Mouse (Mus musculus) CH12.LX (cell line): Measurements from ENCODE around the gene E330009J07Rik. TPM values are rescaled to one million over a fixed set of nuclear protein-coding genes. Genes with fewer than 3 reads are reported as not detected.

Experiments
- DNase-seq: peaks from one replicate; pipeline ENCODE4 v3.0.0-alpha.2; 2013; ENCODE audit errors: extremely low read depth
- H3K27ac ChIP-seq: 2 replicates; pipeline ENCODE4 v1.5.1; 2012; ENCODE audit warnings: low read depth, mild to moderate bottlenecking, control low read depth, moderate library complexity; ENCODE audit not compliant: insufficient read depth
- H3K27me3 ChIP-seq: replicated peaks from 2 replicates; pipeline ENCODE3; 2012; ENCODE audit warnings: inconsistent platforms
- H3K36me3 ChIP-seq, 2 experiments: replicated peaks in 1 of 2; 2 replicates each; pipeline versions ENCODE3 to v1.6.1; 2012; ENCODE audit warnings: inconsistent platforms in 1 of 2, low read length in 1 of 2, mild to moderate bottlenecking in 1 of 2, mixed read lengths in 1 of 2, moderate library complexity in 1 of 2; ENCODE audit not compliant: control insufficient read depth in 1 of 2, insufficient read depth in 1 of 2
- H3K4me1 ChIP-seq, 2 experiments: 2 replicates each; pipeline ENCODE4 v1.6.1; 2012; ENCODE audit warnings: inconsistent platforms in 1 of 2, moderate library complexity in 1 of 2; ENCODE audit not compliant: insufficient read depth in 2 of 2, control insufficient read depth in 1 of 2
- H3K4me2 ChIP-seq: 2 replicates; pipeline ENCODE4 v1.6.1; 2012; ENCODE audit warnings: low read depth, mild to moderate bottlenecking, control low read depth; ENCODE audit not compliant: poor library complexity, insufficient read depth, severe bottlenecking
- H3K4me3 ChIP-seq, 3 experiments: fragments of 150-350 bp in 1 of 3; sonication (generic) in 1 of 3; replicated peaks in 1 of 3; 2 replicates each; pipeline versions ENCODE3 to v1.5.1; 2011 to 2012; ENCODE audit warnings: low read depth in 2 of 3, low read length in 2 of 3, mild to moderate bottlenecking in 2 of 3, moderate library complexity in 2 of 3, control low read depth in 1 of 3, improper control_type of control experiment in 1 of 3, inconsistent platforms in 1 of 3, mixed read lengths in 1 of 3; ENCODE audit not compliant: poor library complexity in 1 of 3
- H3K79me2 ChIP-seq: replicated peaks from 2 replicates; pipeline ENCODE4 v1.6.1; 2012; ENCODE audit warnings: mild to moderate bottlenecking, moderate library complexity; ENCODE audit not compliant: control insufficient read depth, poor library complexity, insufficient read depth, severe bottlenecking; ENCODE audit errors: extremely low read depth
- H3K9ac ChIP-seq: 2 replicates; pipeline ENCODE4 v1.6.1; 2012; ENCODE audit warnings: low read depth, mild to moderate bottlenecking, control low read depth, moderate library complexity; ENCODE audit not compliant: insufficient read depth
- H3K9me3 ChIP-seq: replicated peaks from 2 replicates; pipeline ENCODE3; 2012; ENCODE audit warnings: low read length, inconsistent platforms, mixed read lengths
- CTCF ChIP-seq, 2 experiments: IDR thresholded peaks in 1 of 2; conservative IDR thresholded peaks in 1 of 2; 2 replicates each; pipeline ENCODE4 v1.5.1; 2011 to 2012; ENCODE audit warnings: low read depth in 2 of 2, low read length in 2 of 2, improper control_type of control experiment in 1 of 2, inconsistent platforms in 1 of 2, mild to moderate bottlenecking in 1 of 2, moderate library complexity in 1 of 2
- GABPA ChIP-seq: IDR thresholded peaks from 2 replicates; pipeline ENCODE4 v1.6.1; 2012; ENCODE audit warnings: low read depth, low read length, improper control_type of control experiment, inconsistent platforms; ENCODE audit not compliant: insufficient replicate concordance
- IRF4 ChIP-seq: IDR thresholded peaks from 2 replicates; pipeline ENCODE4 v1.6.1; 2014; ENCODE audit warnings: low read depth, mild to moderate bottlenecking, inconsistent platforms, low read length, improper control_type of control experiment
- JUN ChIP-seq: IDR thresholded peaks from 2 replicates; pipeline ENCODE4 v1.6.1; 2011; ENCODE audit warnings: low read depth, mild to moderate bottlenecking, low read length, improper control_type of control experiment, moderate library complexity; ENCODE audit not compliant: insufficient read depth
- MAX ChIP-seq: IDR thresholded peaks from 2 replicates; pipeline ENCODE4 v1.6.1; 2011; ENCODE audit warnings: low read length, improper control_type of control experiment
- PAX5 ChIP-seq: IDR thresholded peaks from 2 replicates; pipeline ENCODE4 v1.6.1; 2012; ENCODE audit warnings: low read length, inconsistent platforms, mixed read lengths
- POLR2AphosphoS2 ChIP-seq: IDR thresholded peaks from 2 replicates; pipeline ENCODE4 v1.6.1; 2011; ENCODE audit warnings: low read depth, low read length, improper control_type of control experiment
- RAD21 ChIP-seq: IDR thresholded peaks from 2 replicates; pipeline ENCODE4 v1.6.1; 2011; ENCODE audit warnings: low read depth, mild to moderate bottlenecking, low read length, improper control_type of control experiment, moderate library complexity
- SIN3A ChIP-seq: IDR thresholded peaks from 2 replicates; pipeline ENCODE4 v1.6.1; 2012; ENCODE audit warnings: low read length, improper control_type of control experiment, inconsistent platforms
- TBP ChIP-seq: conservative IDR thresholded peaks from 2 replicates; pipeline ENCODE4 v1.6.1; 2011; ENCODE audit warnings: low read depth, low read length, improper control_type of control experiment
- TCF12 ChIP-seq: IDR thresholded peaks from 2 replicates; pipeline ENCODE4 v1.6.1; 2014; ENCODE audit warnings: low read depth, mild to moderate bottlenecking, inconsistent platforms, low read length, improper control_type of control experiment
- USF1 ChIP-seq: IDR thresholded peaks from 2 replicates; pipeline ENCODE4 v1.6.1; 2014; ENCODE audit warnings: low read depth, mild to moderate bottlenecking, inconsistent platforms, low read length, improper control_type of control experiment
- ZC3H11A ChIP-seq: IDR thresholded peaks from 2 replicates; pipeline ENCODE4 v1.6.1; 2012; ENCODE audit warnings: low read depth, mild to moderate bottlenecking, inconsistent platforms, low read length, improper control_type of control experiment
- ZKSCAN1 ChIP-seq: IDR thresholded peaks from 2 replicates; pipeline ENCODE4 v1.6.1; 2012; ENCODE audit warnings: low read depth, inconsistent platforms, low read length, improper control_type of control experiment, borderline replicate concordance
- dilution Hi-C: fragments of 300-500 bp; cut with MboI; formaldehyde crosslinking; loops from 2 replicates; pipeline ENCODE4 v1.14.3; 2020; ENCODE audit warnings: low sequenced_read_pairs; ENCODE audit not compliant: extremely low pct_unique_long_range_greater_than_20kb, extremely low pct_ligation_motif_present
- in situ Hi-C: fragments of 300-500 bp; cut with MboI; formaldehyde crosslinking; loops from 3 replicates; pipeline ENCODE4 v1.14.3; 2019; ENCODE audit warnings: low sequenced_read_pairs, low pct_ligation_motif_present, low pct_unique_long_range_greater_than_20kb, mixed read lengths
- polyA plus RNA-seq: library from polyadenylated mRNA; unstranded; fragments of >175 nt; gene quantifications from 2 replicates; pipeline ENCODE4 v1.2.1, GENCODE M21; 2012; ENCODE audit warnings: low read depth; ENCODE audit not compliant: insufficient read length
- total RNA-seq, 2 experiments: library from RNA; depleted of rRNA; stranded (reverse); fragments of 300-350 nt in 1 of 2; fragments of >200 nt in 1 of 2; gene quantifications; 2 replicates each; pipeline ENCODE4 v1.2.3; 2012 to 2014

The E330009J07Rik gene
- total and polyA plus RNA-seq, 3 experiments: 12.3 to 21.6 (median 13.1) TPM

DNA sequence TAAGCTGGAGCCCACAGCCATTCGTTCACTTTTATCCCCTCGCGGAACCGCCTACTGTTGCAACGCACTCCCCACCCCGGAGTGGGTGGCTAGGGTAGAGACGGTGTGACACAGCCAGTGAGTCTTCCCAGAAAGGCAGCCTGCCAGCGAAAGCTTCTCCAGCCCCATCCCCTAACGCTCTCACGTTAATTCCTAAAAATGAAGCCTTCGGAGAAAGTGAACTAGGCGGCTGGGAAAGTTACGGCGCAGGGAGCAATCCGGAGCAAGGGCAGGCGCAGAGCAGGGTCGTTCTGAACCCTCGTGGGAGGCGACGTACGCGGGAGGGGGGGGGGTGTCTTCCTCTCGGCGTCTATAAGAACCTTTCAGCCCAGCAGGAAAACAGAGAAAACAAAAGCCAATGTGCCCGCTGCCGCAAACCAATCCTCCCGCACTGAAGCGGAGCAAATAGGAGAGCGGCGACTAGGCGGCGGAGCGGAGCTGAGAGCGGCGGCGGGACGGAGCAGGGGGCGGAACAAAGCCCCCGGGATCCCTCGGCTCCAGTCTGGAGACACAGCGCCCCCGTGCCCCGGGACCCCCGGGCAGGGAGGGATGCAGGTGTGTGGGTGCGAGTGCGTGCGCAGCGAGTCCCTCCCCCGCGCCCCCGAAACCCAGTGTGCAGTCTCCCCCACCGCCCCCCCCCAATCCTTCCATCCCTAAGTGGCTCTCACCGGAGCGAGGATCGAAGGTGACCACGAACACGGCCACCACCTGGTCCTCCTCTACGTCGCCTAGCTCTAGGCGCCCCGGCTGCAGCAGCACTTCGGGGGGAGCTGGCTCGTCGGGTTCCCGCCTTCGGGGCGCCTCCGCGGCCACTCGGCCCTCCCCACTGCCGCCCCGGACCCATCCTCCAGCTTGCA is 536 bp downstream of the E330009J07Rik start:
- Histone ChIP-seq H3K4me1 (peaks cover 28 to 49% of the 10 kb centered on the region in 2 experiments), H3K4me2 (peak overlapping the region; percentile 77), H3K36me3 (no peaks in the 10 kb centered on the region), H3K27ac (no peak overlapping the region), H3K4me3 (peak overlapping the region; percentile 59 to 85 (median 68)), H3K9me3 (no peaks in the 10 kb centered on the region), H3K27me3 (peaks cover 10% of the 10 kb centered on the region), H3K9ac (peak overlapping the region; percentile 56), H3K79me2 (no peaks in the 10 kb centered on the region)
- DNase-seq: no peak
- in situ Hi-C loops: no loop called here
- TF ChIP-seq PAX5 (no peak), ZC3H11A (no peak), TCF12 (no peak), JUN (no peak), CTCF (conservative IDR thresholded peaks at IDR 0.05 in 1 of 2, IDR thresholded peaks at IDR 0.05 in 1 of 2; ENCODE audit: low read depth in 2 of 2, low read length in 2 of 2) (no peak), MAX (no peak), USF1 (no peak), IRF4 (0 out of 2 replicates have a peak, but pooled peaks have one; percentile 22)
- dilution Hi-C loops: no loop called here

DNA sequence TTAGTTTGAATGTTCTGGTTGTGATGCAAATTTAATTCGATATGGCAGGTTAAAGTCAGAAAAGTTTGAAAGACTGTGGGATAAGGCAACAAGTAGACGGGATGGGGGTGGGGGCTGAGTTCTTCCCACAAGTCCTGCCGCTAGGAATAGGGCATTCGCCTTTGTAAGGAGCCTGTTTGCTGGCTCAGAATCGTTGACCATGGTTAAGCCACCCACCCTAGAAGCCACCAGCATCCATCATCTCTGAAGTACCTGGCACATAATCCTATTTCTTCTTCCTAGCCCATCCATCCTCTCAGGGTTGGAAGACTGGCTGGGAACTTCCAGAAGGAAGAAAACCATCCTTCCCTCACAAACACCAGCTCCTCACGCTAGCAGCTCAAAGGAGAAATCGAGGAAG is 1.2 kb downstream of the E330009J07Rik start:
- H3K9ac ChIP-seq: peak overlapping the region; percentile 56; the same call in 1 of the 2 replicates

More for the DNA sequence above, 1.2 kb downstream of the E330009J07Rik start:
- Histone ChIP-seq H3K27ac (no peak overlapping the region), H3K4me2 (peak overlapping the region; percentile 77), H3K36me3 (no peaks in the 10 kb centered on the region), H3K9me3 (no peaks in the 10 kb centered on the region), H3K79me2 (no peaks in the 10 kb centered on the region), H3K27me3 (peaks cover 9% of the 10 kb centered on the region), H3K4me1 (peaks cover 28 to 56% of the 10 kb centered on the region in 2 experiments), H3K4me3 (peak overlapping the region; percentile 59 to 85 (median 68))
- DNase-seq: no peak
- dilution Hi-C loops: no loop called here
- in situ Hi-C loops: no loop called here
- TF ChIP-seq TBP (no peak), GABPA (no peak), POLR2AphosphoS2 (no peak), SIN3A (no peak), RAD21 (no peak), ZKSCAN1 (no peak)
